Mouse (Mus musculus): ENCODE results near the gene Kap.

- TF ChIP-seq CTCF (IDR thresholded peaks at IDR 0.05; ENCODE audit: low read depth) (peak; percentile 80), EP300 (optimal IDR thresholded peaks at IDR 0.05) (no peak)
Measured at GRCm38 (mm10) chr6:133875906-133876462, 22.4 kb upstream of the Kap start.

All from stomach, postnatal 0 days (tissue).